Comparison of ENCODE assay signal across 19 mouse cellular contexts in the genomic region with DNA sequence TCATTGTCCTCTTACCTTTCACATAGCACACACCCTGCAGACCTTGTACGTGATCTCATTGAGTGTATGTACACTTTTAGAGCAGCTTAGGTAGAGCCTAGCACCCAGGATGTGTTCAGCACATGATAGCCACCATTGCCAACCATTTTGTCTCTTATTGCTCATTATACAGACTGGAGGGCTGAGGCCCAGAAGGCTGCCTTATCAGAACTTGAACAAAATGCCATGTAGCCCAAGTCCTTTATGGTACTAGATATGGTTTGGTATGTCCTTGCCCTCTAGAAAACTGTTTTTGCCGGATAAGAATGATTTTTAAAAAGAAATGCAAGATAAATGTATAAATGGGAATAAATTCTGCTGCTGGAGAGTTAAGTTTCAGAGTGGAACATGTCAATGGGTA.
A peak's percentile ranks its signal among the peaks of the same experiment; 100 is the strongest.
DNase-seq lines count a peak whose midpoint lies in the region; ATAC-seq and TF ChIP-seq lines count a peak whose summit lies in the region.
"Had no signal": no experiment of that assay in that cellular context is flagged by ENCODE, and none has a peak within 500 bp of the region (broad histone marks: within the 10 kb centered on the region; RNA-seq: fewer than 3 reads in every experiment).

No protein-coding gene starts in this region.

- H3K27me3 ChIP-seq in G1E (ENCODE audit: insufficient read depth, low read length): no peaks in the 10 kb centered on the region
- no peaks in the 10 kb centered on the region for H3K27me3 ChIP-seq in liver, embryonic 16.5 days (ENCODE audit: control insufficient read depth, insufficient read depth, low read depth, low read length)
- H3K27me3 ChIP-seq: CH12.LX; hindbrain, embryonic 13.5 days; midbrain, embryonic 12.5 days had no signal

- H3K9me3 ChIP-seq in G1E (replicated peaks): no peaks in the 10 kb centered on the region
- no peaks in the 10 kb centered on the region for H3K9me3 ChIP-seq in liver, embryonic 16.5 days (replicated peaks; ENCODE audit: control insufficient read depth, low read length)
- H3K9me3 ChIP-seq: embryonic facial prominence, embryonic 10.5 days; hindbrain, embryonic 13.5 days; limb, embryonic 10.5 days; midbrain, embryonic 12.5 days had no signal

- ATAC-seq in G1E (ENCODE audit: extremely low read depth, insufficient number of reproducible peaks, low FRiP score, poor library complexity, severe bottlenecking): peak; percentile 94
- peak; percentile 39 for ATAC-seq in liver, embryonic 16.5 days (ENCODE audit: low read depth)

- intact Hi-C loops in left cerebral cortex, adult 2 months (cut with DNase I): loop anchor here (5.0 kb wide), 1 partner anchor 89 kb away; no protein-coding TSS in a partner anchor

- H3K9ac ChIP-seq in liver, embryonic 16.5 days (ENCODE audit: low read depth, low read length): no peak overlapping the region
- H3K9ac ChIP-seq: hindbrain, embryonic 13.5 days; midbrain, embryonic 12.5 days had no signal

- H3K4me3 ChIP-seq in layer of hippocampus, adult 2 months: no peak overlapping the region
- no peak overlapping the region; the same call in 1 of the 2 replicates for H3K4me3 ChIP-seq in G1E (ENCODE audit: low read depth, low read length)
- H3K4me3 ChIP-seq in liver, embryonic 16.5 days (ENCODE audit: low read depth, low read length): no peak overlapping the region
- H3K4me3 ChIP-seq in left cerebral cortex, adult 2 months: no peak overlapping the region
- H3K4me3 ChIP-seq: embryonic facial prominence, embryonic 10.5 days; hindbrain, embryonic 13.5 days; limb, embryonic 10.5 days; midbrain, embryonic 12.5 days had no signal

- no peak for DNase-seq in layer of hippocampus, adult 2 months (ENCODE audit: low spot score in 2 of 2)
- no peak for DNase-seq in layer of hippocampus, postnatal 36 days
- peak; percentile 47 for DNase-seq in G1E (ENCODE audit: low spot score)
- peak; percentile 67 for DNase-seq in MEL-GATA-1-ER (ENCODE audit: extremely low read depth, low read depth)
- no peak for DNase-seq in left cerebral cortex, adult 2 months (ENCODE audit: extremely low spot score in 1 of 2, low spot score in 2 of 2)
- no peak for DNase-seq in kidney, postnatal 25 days
- DNase-seq: adrenal gland, postnatal 10 days; B cell, adult 2 months; cerebellum, adult 9-10 months; gastrocnemius, postnatal 36 days; kidney, adult 18-20 months; thymus, postnatal 14 days had no signal

- no peak overlapping the region for H3K4me2 ChIP-seq in liver, embryonic 16.5 days (ENCODE audit: low read depth, low read length)
- H3K4me2 ChIP-seq: hindbrain, embryonic 13.5 days; midbrain, embryonic 12.5 days had no signal

- H3K36me3 ChIP-seq in G1E (replicated peaks): peaks cover 11% of the 10 kb centered on the region
- no peaks in the 10 kb centered on the region for H3K36me3 ChIP-seq in liver, embryonic 16.5 days (ENCODE audit: control insufficient read depth, insufficient read depth)
- H3K36me3 ChIP-seq: embryonic facial prominence, embryonic 10.5 days; limb, embryonic 10.5 days; midbrain, embryonic 12.5 days had no signal

- H3K27ac ChIP-seq in layer of hippocampus, adult 2 months: 0 out of 2 replicates have a peak overlapping the region, but pooled peaks have one; percentile 56
- H3K27ac ChIP-seq in liver, embryonic 16.5 days (ENCODE audit: low read length): no peak overlapping the region
- H3K27ac ChIP-seq in left cerebral cortex, adult 2 months: no peak overlapping the region
- H3K27ac ChIP-seq: embryonic facial prominence, embryonic 10.5 days; limb, embryonic 10.5 days; macrophage; midbrain, embryonic 12.5 days had no signal

- WGBS in liver, embryonic 16.5 days (ENCODE audit: insufficient replicate concordance): 54% methylated on average over 2 of the region's 2 CpGs

- H3K4me1 ChIP-seq in G1E (ENCODE audit: insufficient read depth, low read depth, low read length): peaks cover 79% of the 10 kb centered on the region
- H3K4me1 ChIP-seq in liver, embryonic 16.5 days (ENCODE audit: control insufficient read depth, low read depth, low read length): peaks cover 3% of the 10 kb centered on the region; the same call in 1 of the 2 replicates

- TF ChIP-seq CTCF in layer of hippocampus, adult 2 months (conservative IDR thresholded peaks at IDR 0.05): no peak
- TF ChIP-seq CTCF in G1E (IDR thresholded peaks at IDR 0.05; ENCODE audit: low read depth, low read length): no peak
- TF ChIP-seq CTCF in left cerebral cortex, adult 2 months (IDR thresholded peaks at IDR 0.05): no peak

Comparison
In these comparisons a context has a peak if more than half of its experiments do, and no peak if none do; other contexts are left out.
1. DNase-seq: peak in G1E (single experiment) and MEL-GATA-1-ER (single experiment); none in layer of hippocampus, adult 2 months (0 of 2), layer of hippocampus, postnatal 36 days (0 of 2), left cerebral cortex, adult 2 months (0 of 2) and kidney, postnatal 25 days (0 of 2).